Mouse (Mus musculus) thymus, postnatal 14 days (tissue): Measurements from ENCODE around the gene Slc24a4.

Source experiments
- DNase-seq: peaks from one replicate; pipeline ENCODE4 v3.0.0; 2021

Slc24a4 gene

DNA sequence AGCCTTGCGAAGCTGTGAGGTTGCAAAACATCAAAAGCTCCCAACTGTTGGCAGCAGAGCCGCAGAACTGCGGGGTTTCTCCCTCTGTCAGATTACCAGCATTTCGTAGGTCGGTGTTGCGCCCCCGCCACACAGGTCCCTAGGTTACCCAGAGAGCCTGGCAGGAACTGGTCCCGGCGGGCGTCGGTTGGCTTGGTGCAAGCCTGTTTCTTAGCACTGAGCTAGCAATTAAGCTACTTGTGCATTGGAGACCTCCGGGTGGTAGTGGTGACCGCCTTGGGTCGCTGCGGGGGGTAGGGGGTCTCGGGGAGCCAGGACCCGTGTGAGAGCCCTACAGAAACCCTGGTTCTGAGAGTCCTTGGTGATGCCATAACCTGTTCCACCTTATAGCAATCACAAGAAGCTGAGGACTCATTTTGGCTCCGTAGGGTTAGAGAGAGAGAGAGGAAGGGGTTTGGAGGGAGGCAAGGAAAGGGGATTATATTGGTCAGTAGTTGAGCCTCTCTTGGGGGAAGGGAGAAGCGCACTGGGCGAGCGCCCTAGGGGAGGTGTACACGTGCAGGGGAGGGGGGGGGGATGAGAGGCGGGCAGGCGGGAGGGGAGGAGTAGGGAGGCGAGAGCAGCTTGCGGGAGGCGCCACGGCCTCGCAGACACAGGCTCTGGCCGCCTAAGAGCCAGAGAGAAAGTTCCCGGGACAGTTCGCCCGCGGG, at the start of gene Slc24a4:
Gene Slc24a4 (plus strand): TSS at position 653 of the 710 bp plus-strand sequence.
- DNase-seq = no peak

DNA sequence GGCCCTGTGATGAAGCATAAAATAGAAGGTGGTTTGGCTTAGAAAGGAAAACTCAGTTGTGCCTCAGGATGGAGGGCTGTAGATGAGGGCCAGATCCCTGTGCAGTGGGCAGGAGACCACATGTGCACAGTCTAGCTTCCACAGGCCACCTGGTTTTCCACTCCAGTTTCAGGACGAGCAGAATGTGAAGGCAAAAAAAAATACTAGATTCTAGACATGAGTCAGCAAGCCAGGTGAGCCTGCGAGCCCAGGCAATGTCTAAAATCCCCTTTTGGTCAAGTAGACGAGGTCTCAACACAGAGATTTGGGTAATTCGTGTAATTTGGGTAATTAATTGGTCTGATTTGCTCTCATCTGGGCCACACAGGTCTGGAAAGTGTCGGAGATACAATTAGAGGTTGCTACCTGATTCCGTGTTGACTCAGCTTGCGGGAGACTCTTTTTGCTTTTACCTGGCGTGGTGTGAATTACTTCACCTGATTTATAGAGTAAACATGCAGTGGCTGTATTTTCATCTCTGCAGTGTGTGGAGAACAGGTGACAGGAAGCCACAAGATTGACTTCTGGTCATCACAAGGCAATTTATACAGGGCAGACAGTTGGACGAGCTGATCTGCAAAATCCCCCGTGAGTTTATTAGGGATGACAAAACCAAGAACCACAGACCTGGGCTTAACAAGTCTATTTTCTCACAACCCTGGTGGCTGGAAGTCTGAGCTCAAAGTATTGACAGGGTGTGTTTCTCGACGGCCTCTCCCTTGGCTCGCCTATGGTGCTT, 45.7 kb upstream of the Slc24a4 start:
- no peak for DNase-seq

DNA sequence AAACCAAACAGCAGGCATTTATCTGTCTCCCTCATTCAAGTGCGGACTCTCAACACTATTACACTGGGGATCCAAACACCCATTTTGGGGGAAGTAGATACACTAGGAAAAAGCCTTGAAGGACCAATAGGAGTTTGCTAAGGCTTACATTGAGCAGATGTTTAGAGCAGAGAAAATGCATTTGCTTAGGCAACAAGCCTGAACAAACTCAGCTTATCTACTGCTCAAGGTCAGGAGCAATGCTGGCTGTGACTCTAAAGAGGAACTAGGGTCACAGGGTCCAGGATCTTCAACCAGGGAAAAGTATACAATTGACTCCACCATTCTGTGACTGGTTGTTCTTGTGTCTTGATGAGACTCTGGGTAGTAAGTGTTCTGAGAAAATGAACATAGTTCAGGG, 38.0 kb upstream of the Slc24a4 start:
- no peak for DNase-seq

DNA sequence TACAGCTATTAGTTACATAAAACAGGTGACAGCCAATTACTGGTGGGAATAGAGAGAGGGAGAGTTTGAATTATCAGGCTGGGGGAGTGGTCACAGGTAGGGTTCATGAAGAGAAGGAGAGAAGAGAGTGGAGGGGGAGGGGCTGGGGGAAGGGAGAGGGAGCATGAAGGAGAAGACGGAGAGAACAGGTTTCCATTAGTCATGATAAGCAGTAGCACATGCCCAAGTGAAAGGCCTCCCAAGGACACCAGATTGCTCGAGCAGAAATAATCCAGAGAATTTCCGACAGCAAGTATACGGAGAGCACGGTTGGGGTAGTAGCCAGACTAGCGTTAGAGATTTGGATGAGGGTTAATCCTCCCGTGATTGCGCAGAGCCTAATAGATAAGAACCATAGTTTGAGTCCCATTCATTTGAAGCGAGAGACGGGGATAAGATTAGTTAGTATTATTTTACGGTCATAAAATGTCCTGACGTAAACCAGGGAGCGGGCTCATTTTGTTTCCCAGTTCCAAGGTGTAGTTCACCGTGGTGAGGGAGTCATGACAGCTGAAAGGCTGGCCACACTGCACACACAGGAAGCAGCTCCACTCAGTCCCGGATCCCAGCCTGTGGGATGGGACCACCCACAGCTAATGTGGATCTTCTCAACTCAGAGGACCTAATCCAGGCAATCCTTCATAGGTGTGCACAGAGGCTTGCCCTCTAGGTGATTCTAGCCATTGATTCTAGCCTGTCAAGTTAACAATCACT, 36.0 kb upstream of the Slc24a4 start:
- no peak for DNase-seq

DNA sequence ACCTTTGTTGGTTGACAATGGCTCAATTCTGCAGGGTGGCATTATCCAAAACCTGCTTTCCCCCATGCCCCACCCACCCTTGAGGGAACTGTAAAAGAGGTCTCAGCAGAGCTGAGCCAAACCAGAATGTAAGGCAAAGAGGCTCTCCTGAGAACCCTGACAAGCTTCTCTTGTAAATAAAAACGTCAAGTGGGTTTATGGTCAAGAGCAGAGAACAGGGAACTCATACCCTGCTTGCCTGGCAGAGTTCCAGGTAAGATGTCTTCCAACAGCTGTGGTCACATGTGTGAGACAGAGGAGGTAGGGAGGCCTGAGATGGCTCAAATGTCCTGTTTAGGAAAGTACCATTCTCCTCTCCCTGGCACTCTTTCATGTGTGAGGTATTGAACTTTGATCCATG, 22.5 kb upstream of the Slc24a4 start:
- no peak for DNase-seq

DNA sequence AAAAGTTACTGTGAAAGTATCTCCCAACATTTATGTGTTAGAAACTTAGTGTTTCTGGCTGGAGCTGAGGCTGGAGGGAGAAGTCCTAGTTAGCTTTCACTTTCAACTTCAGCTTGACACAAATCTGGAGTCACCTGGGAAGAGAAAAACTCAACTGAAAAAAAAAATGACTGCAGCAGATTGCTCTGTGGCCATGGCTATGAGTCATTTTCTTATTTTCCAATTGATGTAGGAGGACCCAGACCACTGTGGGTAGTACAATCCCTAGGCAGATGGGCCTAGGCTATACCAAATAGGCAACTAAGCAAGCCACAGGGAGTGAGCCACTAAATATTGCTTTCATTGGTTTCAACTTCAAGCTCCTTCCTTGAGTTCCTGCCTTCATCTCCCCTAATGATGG, 19.7 kb upstream of the Slc24a4 start:
- DNase-seq = no peak

DNA sequence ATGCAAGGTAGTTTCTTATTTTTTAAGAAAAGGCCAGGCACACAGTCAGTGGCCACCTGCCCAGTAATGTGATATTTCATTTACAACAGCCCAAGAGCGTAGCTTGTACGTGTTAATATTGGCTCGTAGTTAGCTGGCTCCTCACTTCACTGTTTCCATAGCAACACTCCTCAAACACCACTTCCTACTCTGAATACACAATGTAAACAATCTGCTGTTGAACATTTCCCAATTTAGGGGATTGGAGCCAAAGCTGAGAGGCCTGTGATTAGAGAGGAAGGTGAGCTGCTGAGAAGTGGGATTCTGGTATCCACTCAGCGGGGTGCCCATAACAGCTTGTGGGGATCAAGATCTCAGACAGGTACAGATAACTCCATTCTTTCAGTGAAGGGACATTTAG, 16.0 kb upstream of the Slc24a4 start:
- no peak for DNase-seq

DNA sequence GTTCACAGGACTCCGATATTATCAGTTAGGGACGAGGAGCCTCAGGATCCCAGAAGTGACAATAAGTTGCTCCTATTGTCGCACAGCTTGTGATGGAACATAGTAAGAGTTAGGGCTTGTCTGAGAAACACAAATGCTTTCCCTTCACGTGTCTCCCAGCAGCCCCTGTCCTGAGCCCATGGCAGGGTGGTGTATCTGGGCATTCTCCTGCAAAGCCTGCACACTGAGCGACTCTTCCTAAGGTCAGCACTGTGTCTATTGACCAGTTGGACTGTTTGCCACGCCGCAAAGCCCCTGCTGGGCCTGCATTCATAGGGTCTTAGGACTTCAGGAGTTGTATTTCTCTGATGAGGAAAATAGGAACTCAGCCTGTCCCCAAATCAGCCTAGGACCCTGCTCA, 15.6 kb upstream of the Slc24a4 start:
- DNase-seq = no peak

DNA sequence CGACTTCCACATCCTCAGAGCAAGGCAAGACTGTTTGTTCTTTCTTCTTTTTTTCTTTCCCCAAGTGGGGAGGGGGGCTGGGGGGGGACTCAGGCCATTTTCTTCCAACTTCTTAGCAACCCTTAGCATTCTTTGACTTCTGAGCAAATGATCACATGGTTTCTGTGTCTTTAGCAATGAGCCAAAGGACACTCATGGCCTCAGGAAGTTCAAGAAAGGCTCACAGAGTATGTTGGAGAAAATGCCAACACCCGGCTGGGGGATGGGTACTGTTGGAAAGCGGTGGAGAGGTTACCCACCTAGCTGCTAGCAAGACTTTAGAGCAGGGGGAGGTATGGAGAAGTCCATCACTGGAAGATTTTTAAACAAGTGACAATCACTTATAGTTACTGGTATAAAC, 15.1 kb upstream of the Slc24a4 start:
- no peak for DNase-seq

DNA sequence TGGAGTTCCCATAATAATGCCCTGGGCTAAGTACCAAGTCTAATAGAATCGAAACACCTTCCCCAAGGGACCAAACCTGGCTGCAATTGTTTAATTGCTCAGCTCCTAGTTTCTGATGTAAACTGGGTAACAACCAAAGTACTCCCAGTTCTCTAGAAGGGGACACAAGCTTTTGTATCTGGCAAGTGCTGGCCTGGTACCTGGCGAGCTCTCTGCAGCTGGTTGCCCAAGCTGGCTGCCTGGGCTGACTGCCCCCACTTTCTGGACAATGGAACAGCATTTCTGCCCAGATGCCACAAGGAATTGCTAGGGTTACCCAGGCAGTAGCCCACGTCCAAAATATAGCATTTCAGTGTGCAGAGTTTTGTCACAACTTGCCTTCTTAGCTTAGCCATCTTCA, 12.0 kb upstream of the Slc24a4 start:
- no peak for DNase-seq

DNA sequence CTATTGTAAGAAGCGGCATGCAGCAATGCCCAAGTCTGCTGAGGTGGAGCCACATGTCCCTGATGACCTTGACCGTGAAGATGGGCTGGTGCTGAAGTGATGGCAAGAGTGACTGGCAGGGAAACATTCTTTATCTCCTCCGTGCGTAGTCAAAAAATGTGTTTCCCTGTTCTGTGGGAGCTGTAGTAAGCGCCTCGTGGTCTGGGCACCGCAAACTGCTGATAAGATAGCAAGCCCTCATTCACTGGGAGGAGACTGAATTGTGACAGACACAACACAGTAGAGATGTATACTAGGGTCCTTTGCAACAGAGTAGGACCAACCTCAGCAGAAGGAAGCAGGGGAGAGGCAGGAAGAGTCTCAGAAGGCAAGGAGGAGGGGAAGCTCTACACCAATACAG, 10.5 kb upstream of the Slc24a4 start:
- DNase-seq = no peak

DNA sequence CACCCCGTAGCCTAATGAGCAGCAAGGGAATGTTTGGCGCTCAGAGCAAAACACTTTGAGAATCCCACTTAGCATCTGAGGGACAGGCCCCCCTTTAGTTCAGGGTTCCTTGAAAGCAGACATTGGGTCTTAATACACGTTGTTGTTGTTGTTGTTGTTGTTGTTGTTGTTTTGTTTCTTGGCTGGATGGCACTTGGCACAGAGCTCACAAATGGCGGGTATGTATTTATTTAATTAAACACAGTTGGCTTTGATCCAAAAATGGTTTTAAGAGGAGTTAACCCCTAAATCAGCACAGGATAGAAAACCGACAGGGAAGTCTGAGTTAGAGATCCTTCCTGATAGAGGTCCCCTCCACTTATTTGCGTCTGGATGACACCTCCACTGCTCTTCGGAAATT, 932 bp upstream of the Slc24a4 start:
- DNase-seq = no peak

DNA sequence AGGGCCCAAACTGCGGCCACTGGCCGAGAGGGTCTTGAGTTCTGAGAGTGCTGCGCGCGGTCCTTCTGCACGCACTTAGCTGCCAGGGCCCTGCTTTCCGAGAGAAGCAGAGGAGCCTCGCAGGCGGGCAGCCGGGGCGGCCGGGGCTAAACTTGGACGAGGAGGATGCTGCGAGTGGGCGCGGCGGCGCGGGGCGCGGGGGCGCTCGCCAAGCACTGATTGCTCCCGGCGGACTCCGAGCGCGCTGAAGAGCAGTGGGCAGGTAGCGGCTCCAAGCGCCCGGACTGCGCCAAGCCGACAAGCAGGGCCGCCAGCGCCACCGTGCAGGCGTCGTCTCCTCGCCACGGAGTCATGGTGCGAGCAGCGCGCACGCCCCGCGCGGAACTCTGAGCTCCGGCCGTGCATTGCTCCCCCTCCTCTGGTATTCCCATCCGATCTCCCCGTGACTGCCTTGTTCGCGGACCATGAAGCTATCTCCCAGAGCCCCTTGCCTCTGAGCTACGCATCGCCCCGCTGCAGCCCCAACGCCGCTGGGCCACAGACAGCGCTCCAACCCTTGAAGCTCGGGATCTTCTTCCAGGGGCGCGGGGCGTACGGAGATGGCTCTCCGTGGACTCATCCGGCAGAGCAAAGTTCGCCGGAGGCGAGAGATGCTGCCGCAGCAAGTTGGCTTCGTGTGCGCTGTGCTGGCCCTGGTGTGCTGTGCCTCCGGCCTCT, 416 bp downstream of the Slc24a4 start:
- no peak for DNase-seq

DNA sequence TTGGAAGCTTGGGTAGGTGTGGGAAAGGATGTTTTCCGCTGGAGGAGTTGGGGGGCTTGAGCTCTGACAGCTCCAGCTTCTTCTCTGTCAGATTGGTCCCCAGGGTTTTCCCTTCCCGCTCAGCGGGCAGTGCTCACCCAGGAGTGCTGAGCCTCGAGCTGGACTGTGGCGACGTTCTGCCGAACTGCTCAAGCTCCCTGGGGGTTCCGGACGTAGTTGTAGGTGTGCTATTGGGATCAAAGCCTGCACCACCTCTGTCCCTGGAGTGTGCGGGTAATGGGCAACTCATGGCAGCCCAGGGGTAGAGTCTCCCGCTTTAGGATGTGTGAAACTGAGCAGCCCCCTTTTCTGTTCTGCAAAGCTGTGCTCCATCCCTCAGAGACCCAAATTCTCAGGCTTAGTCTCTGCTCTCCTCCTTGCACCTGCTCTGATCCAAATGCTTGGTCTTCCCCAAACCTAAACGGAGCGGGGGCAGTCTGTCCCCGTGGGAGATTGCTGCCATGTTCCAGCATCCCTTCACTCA, 1.0 kb downstream of the Slc24a4 start:
- DNase-seq = no peak

DNA sequence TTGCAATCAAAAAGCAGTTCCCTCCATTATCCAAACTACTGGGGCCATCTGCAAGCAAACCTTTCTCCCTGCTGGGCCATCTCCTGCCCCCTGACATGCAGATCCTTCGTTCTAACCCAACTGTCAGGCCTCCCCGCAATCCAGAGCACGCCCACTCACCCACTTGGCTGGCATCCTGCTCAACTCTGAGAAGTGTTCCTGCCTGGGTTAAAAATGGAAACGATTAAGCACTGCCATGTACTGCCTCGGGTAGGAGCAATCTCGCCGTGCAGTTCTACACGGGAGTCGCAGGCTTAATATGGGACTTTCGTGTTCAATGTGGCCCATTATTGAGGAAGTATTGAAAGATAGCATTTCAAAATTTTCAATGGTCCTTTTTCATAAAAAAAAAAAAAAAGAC, 11.2 kb downstream of the Slc24a4 start:
- no peak for DNase-seq

DNA sequence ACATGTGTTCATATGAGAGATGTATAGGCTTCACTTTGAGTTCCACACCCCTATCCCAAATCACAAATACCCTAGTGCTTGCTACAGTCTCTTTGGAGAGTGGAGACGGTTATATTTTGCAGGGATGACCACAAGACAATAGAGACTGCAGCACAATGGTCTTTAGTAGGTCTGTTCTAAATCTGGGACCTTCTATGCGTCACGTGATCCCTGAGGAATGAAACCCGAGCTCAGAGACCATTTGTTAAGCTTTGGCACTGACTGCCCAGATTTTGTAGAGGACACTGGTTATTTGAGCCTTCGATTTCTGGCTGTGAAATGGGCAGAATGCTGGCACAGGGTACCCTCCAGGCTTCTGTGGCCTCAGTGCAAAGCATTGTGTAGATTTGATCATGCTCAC, 12.8 kb downstream of the Slc24a4 start:
- DNase-seq = no peak

DNA sequence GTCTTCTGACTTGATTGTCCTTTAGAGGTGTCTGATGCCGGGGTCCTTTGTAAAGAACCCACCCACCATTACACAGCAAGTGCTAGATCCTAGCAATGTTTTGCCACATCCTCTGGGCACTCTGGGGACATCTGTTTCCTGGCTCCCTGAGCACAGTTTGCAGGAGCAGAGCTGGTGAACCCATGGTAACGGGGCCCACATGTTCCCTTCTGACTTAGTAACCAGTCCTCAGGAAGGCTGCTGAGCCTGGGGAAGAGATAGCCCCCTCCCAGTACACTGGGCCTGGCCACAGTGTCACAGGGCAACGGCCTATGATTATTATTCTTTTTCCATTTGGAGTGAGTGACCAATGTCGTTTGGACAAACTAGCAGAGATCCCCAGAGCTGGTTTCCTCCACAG, 19.1 kb downstream of the Slc24a4 start:
- DNase-seq = no peak

DNA sequence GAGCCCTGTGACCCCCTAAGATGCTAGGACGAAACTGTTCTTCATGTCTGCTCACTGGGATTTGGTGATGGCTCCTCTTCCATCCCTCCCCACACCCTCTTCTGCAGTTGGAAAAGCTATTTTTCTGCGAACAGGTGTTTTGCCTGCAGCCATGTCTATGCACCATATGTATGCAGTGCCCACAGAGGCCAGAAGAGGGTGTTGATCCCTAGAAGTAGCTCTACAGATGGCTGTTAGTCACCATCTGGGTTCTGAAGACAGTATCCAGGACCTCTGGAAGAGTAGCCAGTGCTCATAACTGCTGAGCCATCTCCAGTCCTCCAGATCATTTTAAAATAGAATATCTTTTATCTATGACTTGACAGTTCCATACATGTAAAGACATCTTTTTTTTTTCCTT, 20.2 kb downstream of the Slc24a4 start:
- DNase-seq = peak; percentile 38

DNA sequence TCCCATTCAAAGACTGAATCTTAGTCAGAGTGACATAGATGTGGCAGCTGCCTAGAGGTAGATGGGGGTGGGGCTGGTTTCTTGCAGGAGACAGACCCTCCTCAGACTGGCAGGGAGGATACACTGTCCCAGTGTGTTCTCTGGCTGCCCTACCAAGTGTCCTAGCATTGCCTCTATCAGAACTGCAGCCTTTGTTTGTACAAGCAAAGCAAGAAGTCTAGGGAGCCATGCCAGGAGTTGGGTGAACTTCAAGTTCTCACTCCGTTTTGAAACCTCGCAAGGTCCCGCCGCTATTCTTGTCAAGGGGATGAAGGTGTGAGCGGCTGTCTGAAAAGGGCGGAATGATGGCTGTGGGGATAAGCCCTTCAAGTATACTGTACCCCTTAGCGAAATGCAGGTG, 22.7 kb downstream of the Slc24a4 start:
- DNase-seq = no peak

DNA sequence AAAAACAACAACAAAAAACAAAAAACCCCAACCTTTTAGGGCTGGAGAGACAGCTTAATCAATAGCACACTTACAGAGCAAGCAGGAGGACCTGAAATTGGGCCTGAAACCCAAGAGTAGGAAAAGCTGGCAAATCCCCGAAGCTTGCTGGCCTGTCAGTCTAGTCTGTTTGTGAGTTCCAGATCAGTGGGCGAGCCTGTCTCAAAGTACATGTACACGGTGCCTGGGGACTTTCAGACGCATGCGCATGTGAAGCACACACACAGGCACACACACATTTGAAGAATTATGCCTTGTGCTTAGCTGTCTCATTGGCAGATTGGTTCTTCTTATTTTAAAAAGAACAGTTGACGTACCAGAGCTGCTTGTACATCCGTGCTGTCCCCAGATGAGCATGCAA, 25.3 kb downstream of the Slc24a4 start:
- DNase-seq = no peak

DNA sequence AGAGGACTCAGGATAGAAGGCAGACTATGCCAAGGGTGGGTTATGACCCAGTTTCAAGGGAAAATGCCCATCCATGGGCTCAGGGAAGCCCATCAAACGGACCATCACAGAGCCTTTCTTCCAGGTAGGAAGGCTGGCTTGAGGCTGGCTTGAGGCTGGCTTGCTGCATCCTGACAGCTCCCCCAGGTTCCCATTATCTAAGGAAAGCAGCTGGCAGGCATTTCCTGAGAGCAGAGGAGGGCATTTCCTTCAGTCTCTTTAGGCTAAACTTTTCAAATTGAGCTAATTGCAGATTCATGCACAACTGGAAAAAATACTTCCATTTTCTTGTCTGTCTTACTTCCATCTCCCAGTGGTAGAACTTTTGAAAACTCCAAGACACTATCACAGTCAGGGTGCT, 26.3 kb downstream of the Slc24a4 start:
- no peak for DNase-seq

DNA sequence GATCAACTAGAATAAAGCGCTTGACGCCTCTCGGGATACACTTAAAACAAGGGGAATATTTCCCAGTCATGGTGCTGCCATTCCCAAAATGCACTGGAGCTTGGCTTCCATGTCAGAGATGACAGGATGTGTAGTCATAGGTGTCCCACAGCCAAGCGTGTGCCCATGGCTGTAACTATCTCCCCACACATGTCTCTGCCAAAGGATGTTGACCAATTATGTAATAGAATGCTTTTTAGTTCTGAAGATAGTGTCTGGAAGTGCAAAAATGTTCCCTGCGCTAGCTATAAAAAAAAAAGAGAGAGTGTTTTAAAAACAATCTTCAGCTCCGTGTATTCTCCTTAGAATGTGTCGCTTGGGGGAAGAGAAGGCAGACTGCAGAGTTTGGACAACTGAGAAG, 36.1 kb downstream of the Slc24a4 start:
- DNase-seq = no peak

DNA sequence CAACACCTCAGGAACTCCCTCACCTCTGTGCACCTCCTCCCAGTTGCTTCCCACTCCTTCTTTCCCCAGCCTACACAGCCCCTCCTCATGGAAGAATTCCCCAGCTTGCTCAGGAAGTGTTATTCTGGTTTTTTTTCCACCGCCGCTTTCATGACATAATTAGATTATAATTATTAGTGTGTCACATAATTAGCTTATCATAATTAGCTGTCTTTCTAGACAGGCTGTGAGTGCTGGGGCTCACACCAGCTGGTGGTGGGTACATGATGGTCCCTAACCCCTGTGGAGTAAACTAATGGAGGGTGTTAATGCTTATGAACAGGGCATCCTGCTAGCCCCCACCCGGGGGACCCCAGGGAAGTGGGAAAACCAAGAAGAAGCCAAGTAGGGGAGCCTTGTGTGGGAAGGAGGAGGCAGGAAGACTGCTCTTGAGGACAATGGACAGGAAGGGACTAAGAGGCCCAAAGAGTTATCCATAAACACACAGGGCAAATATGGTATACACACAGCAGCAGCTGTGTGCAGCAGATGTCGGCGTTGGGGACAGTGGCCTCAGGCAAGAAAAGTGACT, 38.2 kb downstream of the Slc24a4 start:
- DNase-seq = no peak
